Mouse (Mus musculus): Measurements from ENCODE around the gene Adgrl1.
"Not testable (repeated sequence)": the region's sequence is repeated elsewhere in the genome, so short reads cannot be mapped to it uniquely, and the experiment has no call there.

The Adgrl1 gene

GRCm38 (mm10) chr8:83955106-83955957 lies 55.4 kb downstream of the Adgrl1 start, which contains the start of the genes Gm10644 and Asf1b:
TSS of gene Gm10644 (minus strand) at chr8:83955205.
TSS of gene Asf1b (plus strand) at chr8:83955507.
- peak; percentile 95 to 98 for DNase-seq (ENCODE audit: low spot score in 2 of 2)

DNA sequence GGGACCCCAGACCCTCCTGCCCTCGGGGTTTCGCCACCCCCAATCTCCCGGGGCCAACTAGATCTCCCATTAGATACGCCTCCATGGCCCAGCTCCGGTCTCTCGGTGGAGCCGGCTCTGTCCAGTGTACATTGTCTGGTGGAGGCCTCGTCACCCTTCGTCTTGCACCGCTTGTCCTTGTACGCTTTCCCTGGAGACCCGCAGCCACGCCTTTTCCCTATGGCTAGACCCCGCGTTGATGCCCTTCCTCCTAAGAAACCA lies 56.0 kb downstream of the Adgrl1 start:
- no peak for DNase-seq (ENCODE audit: low spot score in 2 of 2)

GRCm38 (mm10) chr8:83956789-83957188 lies 56.9 kb downstream of the Adgrl1 start:
- DNase-seq (ENCODE audit: low spot score in 2 of 2): peak in 1 of 2 experiments; percentile 45

DNA sequence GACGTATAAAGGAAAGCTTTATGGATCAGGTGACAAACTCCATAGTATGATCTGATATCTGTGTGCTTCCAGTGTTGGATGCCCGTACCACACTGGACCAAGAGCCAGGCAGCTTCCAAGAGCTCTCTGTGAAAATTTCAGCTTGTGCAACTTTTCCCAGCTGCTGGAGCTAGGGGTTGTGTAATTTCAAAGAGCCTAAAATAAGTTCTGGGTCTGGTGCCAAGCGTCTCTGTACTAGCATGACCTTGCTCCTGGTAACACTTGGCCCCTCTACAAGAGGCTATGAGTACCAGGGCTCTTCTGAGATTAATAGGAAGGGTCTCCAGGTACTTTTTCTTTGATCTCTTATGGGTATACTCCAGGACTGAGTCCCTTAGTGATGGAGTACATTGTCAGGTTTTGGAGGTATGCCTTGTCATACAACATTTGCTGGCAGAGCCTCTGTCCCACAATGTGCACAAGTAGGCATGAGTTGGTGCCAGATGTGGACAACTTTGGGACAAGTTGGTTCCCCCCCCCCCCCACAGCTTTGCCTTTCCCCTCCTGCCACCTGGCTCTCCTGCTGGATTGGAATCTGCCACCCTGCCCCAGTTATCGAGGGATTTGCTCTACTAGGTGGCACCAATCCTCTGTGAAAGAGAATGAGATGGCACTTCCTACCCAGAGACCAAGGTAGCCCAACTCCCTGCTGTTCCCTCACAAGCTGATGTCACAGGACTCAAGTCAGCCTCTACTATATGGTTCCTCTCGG lies 64.3 kb downstream of the Adgrl1 start:
- no peak for DNase-seq (ENCODE audit: low spot score in 2 of 2)

DNA sequence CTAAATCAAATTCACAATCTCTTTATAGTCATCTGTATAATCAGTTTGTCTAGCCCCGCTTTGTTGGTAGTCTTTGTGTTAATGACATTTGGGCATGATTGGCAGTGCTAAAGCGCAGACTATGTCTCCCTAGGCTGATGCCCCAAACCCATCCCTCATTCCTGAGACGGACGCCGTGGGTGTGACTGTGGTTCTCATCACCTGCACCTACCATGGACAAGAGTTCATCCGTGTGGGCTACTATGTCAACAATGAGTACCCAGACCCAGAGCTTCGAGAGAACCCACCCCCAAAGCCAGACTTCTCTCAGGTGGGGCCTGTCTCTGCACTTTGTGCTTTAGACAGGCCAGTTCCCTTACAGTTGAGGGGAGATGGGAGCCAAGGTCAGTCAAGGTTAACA lies 67.8 kb downstream of the Adgrl1 start:
- no peak for DNase-seq (ENCODE audit: low spot score in 2 of 2)

DNA sequence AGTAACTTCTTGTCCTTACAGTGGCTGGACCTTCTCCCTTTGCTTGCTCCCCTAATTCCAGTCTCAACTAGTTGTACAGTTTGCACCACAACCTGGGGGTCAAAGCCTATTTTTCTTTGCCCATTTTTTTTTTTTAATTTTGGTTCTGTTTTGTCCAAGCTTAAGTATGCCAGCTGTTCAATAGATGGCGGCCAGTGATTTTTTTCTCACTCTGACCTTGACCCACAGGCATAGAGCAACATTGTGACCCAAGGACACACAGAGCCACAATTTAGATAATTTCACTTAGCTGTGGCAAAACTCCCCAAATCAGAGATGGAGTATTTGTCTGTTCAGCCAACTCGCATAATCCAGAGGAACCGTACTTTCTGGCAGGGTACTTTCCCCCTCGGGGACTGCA lies 71.2 kb downstream of the Adgrl1 start:
- no peak for DNase-seq (ENCODE audit: low spot score in 2 of 2)

DNA sequence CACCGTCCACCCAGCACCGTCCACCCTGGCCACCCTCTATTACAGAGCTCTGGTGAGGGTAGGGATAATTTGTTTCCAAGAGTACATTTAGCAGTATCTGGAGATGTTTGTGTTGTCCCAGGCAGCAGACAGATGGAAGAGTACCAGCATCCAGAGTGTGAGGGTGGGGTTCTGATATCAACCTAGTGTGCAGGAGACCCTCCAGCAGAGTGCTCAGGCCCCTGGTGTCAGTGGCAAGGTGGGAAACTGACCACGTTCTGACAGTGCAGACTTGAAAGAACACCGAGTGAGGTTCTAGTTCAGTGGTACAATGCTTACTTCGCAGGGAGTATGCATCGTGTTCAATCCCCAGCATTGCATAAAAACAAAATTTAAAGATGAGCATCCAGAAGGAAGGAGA lies 71.8 kb downstream of the Adgrl1 start:
- no peak for DNase-seq (ENCODE audit: low spot score in 2 of 2)

- peak; percentile 99 for DNase-seq (ENCODE audit: low spot score in 2 of 2)
These were observed 72.5 kb downstream of the Adgrl1 start, which contains the start of gene Prkaca for GRCm38 (mm10) chr8:83972150-83973120. TSS of gene Prkaca (plus strand) at chr8:83972993.

DNA sequence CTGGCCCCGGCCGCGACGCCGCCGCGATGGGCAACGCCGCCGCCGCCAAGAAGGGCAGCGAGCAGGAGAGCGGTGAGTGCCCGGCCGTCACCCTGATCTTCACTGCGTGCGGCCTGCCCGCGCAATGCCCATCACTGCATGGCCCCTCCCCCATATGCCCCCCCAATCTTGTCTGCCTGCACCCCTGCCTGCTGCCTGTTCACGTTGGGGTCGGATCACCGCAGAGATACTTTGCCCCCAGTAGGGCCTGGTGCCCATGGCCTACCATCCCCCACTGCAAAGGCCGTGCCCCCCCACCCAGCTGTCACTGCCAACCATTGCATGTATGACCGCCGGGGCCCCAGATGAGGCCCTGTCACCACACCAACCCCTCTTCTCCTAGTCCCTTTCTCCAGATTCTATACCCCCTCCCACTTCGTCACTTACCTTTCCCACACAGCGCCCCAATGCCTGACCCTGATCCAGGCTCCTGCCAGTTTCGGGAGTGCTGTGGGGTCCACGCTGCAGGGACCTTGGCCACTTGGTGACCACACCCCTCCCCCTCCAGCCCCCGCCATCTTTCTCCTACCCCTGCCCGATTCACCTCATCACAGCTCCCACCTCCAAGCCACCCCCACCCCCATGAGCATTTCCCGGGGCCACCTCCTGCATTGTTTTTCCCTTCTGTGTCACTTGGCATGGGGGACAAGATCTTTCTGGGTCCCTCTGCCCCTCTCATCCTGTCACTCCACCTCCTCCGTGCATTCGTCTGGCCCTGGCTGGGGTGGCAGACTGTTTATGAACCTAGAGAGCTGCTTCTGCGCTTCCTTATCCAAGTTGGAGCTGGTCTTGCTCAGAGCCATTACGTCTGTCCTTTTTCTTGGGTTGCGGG lies 73.5 kb downstream of the Adgrl1 start:
- DNase-seq (ENCODE audit: low spot score in 2 of 2): peak in 1 of 2 experiments; percentile 28

- DNase-seq (ENCODE audit: low spot score in 2 of 2): no peak
These were observed 74.6 kb downstream of the Adgrl1 start for GRCm38 (mm10) chr8:83974521-83974920.

GRCm38 (mm10) chr8:83976101-83976630 lies 76.3 kb downstream of the Adgrl1 start:
- DNase-seq (ENCODE audit: low spot score in 2 of 2): peak; percentile 51 to 54

DNA sequence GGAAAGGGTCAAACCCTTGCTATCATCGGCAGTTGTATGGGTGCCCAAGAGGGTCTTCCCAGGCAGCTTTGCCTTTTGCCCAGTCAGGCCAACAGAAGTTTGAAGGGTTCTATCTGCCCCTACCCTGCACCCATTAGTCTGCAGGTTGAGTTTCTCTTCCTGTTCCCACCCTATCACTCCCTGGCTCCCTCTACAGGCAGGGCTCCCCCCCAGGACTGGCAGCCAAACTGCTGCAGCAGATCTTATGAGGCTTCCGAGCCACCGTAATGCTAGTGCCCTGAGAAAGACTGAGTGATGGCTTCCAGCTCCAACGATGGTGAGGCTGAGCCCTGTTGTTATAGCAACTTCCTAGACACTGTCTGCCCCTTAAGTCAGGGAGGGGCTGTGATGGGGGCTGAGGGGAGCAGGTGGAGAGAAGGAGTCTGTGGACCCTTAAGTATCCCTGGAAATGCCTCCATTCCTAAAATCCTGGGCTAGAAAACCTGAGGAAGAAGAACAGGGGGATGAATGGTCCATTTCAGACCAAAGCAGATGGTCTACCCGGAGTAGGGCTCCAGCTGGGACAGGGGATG lies 77.0 kb downstream of the Adgrl1 start:
- no peak for DNase-seq (ENCODE audit: low spot score in 2 of 2)

DNA sequence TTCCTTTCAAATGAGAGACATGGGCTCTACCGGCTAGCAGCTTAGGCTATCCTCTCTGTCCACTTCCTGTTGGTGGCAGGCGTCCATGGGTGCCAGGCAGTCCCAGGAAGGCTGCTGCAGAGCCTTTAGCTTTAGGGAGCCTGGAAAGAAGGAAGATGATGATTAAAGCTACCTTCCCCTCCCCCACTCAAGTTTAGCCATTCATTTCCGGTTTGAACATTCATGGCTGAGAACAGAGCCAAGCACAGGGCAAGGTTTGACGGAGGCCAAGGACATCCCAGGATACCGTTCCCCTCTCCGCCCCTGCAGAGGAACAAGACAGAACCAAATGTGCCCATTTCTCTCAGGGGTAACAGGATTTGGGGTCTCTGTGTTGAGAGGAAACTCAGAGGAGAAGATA lies 77.7 kb downstream of the Adgrl1 start:
- DNase-seq (ENCODE audit: low spot score in 2 of 2): no peak

DNA sequence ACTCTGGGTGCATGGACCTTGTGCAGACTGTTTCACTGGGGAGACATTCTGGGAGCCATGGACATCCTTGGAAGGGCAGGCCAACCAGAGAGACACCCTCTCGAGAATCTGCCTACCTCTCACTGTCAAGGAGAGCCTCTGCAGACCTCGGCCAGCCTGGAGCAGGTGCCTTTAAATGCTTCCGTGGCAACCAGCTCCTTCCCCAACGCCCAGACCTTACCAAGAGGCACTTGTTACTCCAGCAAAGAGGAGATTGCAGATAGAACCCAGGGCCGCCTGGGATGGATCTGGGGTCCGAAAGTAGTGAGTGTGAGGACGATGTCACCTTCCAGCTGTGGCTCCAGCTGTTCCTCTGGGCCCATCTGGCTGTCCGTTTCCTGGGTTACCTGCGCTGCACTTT lies 78.3 kb downstream of the Adgrl1 start:
- no peak for DNase-seq (ENCODE audit: low spot score in 2 of 2)

DNA sequence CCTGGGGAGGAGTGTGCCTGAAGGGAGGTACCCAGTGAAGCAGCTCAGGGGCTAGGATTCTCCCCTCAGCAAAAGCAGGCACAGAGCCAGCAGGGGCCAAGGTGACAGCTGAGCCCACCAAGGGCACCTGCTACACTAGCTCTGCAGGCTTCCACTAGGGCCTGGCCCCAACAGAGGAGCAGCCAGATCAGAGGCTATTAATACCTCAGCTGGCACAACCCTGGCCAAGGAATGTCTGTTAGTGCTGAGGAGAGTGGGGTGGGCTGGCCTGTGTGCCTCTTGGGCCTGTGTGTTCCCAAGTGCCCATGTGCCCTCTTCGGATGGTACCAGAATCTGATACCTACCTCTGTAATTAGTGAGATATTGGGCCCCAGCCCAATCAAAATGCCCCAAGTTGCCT lies 80.3 kb downstream of the Adgrl1 start:
- DNase-seq (ENCODE audit: low spot score in 2 of 2): no peak

- DNase-seq (ENCODE audit: low spot score in 2 of 2): no peak
These were observed 80.9 kb downstream of the Adgrl1 start for GRCm38 (mm10) chr8:83980845-83981244.

GRCm38 (mm10) chr8:83981533-83981932 lies 81.6 kb downstream of the Adgrl1 start:
- DNase-seq (ENCODE audit: low spot score in 2 of 2): no peak

DNA sequence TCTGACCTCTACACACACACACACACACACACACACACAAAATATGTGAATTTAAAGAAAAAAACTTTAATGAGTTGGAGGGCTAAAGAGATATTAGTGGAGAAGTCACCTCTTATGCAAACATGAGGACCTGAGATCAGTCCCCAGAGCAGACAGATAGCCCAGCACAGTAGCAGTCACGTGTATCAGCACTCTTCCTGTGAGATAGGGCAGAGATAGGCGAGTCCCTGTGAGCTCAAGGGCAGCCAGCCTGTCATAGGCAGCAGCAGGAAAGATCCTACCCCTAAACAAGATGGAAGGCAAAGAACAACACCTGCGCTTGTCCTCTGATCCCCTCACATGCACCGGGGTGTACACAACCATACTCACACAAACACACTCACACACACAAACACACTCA lies 82.5 kb downstream of the Adgrl1 start:
- DNase-seq (ENCODE audit: low spot score in 2 of 2): no peak

- DNase-seq (ENCODE audit: low spot score in 2 of 2): not testable (repeated sequence)
These were observed 83.3 kb downstream of the Adgrl1 start for GRCm38 (mm10) chr8:83983222-83983621.

- DNase-seq (ENCODE audit: low spot score in 2 of 2): no peak
These were observed 89.3 kb downstream of the Adgrl1 start for GRCm38 (mm10) chr8:83989243-83989642.

Data from spleen, postnatal 36 days (tissue).